Mouse (Mus musculus) thymus, postnatal 0 days (tissue): Measurements from ENCODE around the gene Olfr691. TPM values are rescaled to one million over a fixed set of nuclear protein-coding genes. Genes with fewer than 3 reads are reported as not detected.

Experiments used
- polyA plus RNA-seq: library from polyadenylated mRNA; unstranded; fragments of >200 nt; fragmentation: Nextera tagmentation; extraction: Ambion mirVana; gene quantifications from 2 replicates; pipeline ENCODE4 v1.2.1, GENCODE M21; 2015

The Olfr691 gene
- polyA plus RNA-seq, 1 experiment from 2014 or later: not detected

Other genes with a start within 250 kb of the Olfr691 start
- not detected in 2 replicates for gene Olfr680-ps1, start 249.5 kb downstream of the Olfr691 start, polyA plus RNA-seq
- gene Olfr681, start 225.4 kb downstream of the Olfr691 start, polyA plus RNA-seq: not detected in 2 replicates
- not detected in 2 replicates for gene Olfr683, start 195.3 kb downstream of the Olfr691 start, polyA plus RNA-seq
- gene Olfr684, start 178.6 kb downstream of the Olfr691 start, polyA plus RNA-seq: not detected in 2 replicates
- gene Olfr685, start 156.3 kb downstream of the Olfr691 start, polyA plus RNA-seq: not detected in 2 replicates
- gene Olfr686, start 134.8 kb downstream of the Olfr691 start, polyA plus RNA-seq: not detected in 2 replicates
- not detected in 2 replicates for gene Olfr688, start 54.2 kb downstream of the Olfr691 start, polyA plus RNA-seq
- not detected in 2 replicates for gene Olfr689, start 31.1 kb downstream of the Olfr691 start, polyA plus RNA-seq
- not detected in 2 replicates for gene Olfr690, start 8.2 kb downstream of the Olfr691 start, polyA plus RNA-seq
- gene Olfr692, start 26.0 kb upstream of the Olfr691 start, polyA plus RNA-seq: not detected in 2 replicates
- gene Gm5901, start 32.8 kb upstream of the Olfr691 start, polyA plus RNA-seq: not detected in 2 replicates
- 13.7 and 16.0 TPM in 2 replicates for gene Fam160a2, start 57.8 kb upstream of the Olfr691 start, polyA plus RNA-seq
- gene Cnga4, start 62.3 kb upstream of the Olfr691 start, polyA plus RNA-seq: 0.05 TPM in 1 of 2 replicates, not detected in the other
- gene Cckbr, start 83.5 kb upstream of the Olfr691 start, polyA plus RNA-seq: 0.06 and 0.20 TPM in 2 replicates
- gene Cavin3, start 140.0 kb upstream of the Olfr691 start, polyA plus RNA-seq: 14.0 and 15.1 TPM in 2 replicates
- gene Smpd1, start 212.1 kb upstream of the Olfr691 start, polyA plus RNA-seq: 24.3 and 25.6 TPM in 2 replicates
- gene Apbb1, start 239.4 kb upstream of the Olfr691 start, polyA plus RNA-seq: 6.5 and 7.7 TPM in 2 replicates